Mouse (Mus musculus): Measurements from ENCODE around the gene Slc24a2. TPM values are rescaled to one million over a fixed set of nuclear protein-coding genes. Genes with fewer than 3 reads are reported as not detected.

Slc24a2 gene
- polyA plus RNA-seq (2012; rRNA removed) = 0.11 and 0.30 TPM in 2 replicates

DNA sequence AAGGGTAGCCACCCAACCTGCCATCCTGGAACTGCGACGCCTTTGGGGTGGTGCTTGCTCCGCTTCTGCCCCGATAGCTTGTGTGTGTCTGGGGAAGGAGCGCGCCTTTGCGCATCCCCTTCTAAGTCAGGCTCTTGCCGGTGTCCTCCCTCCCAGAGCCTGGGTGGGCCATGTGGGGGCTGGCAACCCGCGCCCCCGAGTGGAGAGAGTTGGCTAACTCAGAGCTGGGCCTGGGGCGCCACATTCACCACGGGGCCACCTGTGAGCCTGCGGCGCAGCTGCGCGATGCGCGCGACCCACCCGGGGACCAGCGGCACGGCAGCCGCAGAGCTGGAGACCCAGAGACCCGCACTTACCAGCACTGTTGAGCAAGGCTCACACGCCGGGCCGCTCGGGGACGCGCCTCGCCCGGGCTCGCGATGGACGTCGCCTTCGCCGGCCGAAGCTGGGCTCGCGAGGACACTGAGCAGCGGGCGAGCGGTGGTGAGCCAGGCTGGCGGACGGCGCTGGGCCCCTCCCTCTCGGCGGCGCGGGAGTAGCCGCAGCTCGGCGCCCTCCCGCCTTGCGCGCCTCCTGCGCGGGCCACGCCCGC is at the start of gene Slc24a2:
Slc24a2 (minus strand) TSS at position 518 of the 592 bp plus-strand sequence.
- Histone ChIP-seq H3K4me3 (replicated peaks; ENCODE audit: extremely low read depth, low read depth, low read length) (no peak within 1 kb of the TSS), H3K4me1 (ENCODE audit: control insufficient read depth, insufficient read depth, low read length) (no peaks in the 10 kb centered on the region; the same call in 1 of the 2 replicates)
- no peak for DNase-seq
- WGBS = 1% methylated on average over 59 of the region's 62 CpGs
- TF ChIP-seq POLR2A (IDR thresholded peaks at IDR 0.05; ENCODE audit: borderline replicate concordance, extremely low read depth, low read depth, low read length) (no peak), CTCF (IDR thresholded peaks at IDR 0.05; ENCODE audit: insufficient read depth, low read length) (no peak)

- no peak overlapping the region for H3K4me3 ChIP-seq (replicated peaks; ENCODE audit: extremely low read depth, low read depth, low read length)
- H3K4me1 ChIP-seq (ENCODE audit: control insufficient read depth, insufficient read depth, low read length) = no peaks in the 10 kb centered on the region
- no peak for DNase-seq
- no peak for TF ChIP-seq CTCF (IDR thresholded peaks at IDR 0.05; ENCODE audit: insufficient read depth, low read length)
- TF ChIP-seq POLR2A (IDR thresholded peaks at IDR 0.05; ENCODE audit: borderline replicate concordance, extremely low read depth, low read depth, low read length) = no peak
- WGBS = 8% methylated on average over 1 of the region's 1 CpGs
Measured at GRCm38 (mm10) chr4:87274825-87275224, 44.5 kb upstream of the Slc24a2 start.

DNA sequence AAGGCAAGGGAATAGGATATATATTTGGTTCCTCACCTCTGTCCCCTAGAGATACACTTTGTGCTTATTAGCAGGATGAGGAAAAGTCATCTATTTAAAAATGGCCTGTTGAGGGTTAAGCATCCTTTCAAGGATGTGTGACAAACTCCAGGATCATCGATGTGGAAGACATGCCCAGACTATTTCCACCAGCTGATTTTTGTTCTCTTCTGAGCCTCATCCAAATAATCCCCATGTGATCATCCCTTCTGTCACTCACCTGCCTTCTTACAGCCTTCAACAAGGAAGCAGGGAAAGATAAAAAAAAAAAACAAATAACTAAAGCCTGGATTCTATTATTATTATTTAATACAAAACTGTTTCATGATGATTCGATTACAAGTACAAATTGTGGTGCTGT is 44.0 kb upstream of the Slc24a2 start:
- Histone ChIP-seq H3K4me3 (replicated peaks; ENCODE audit: extremely low read depth, low read depth, low read length) (no peak overlapping the region), H3K4me1 (ENCODE audit: control insufficient read depth, insufficient read depth, low read length) (no peaks in the 10 kb centered on the region)
- TF ChIP-seq CTCF (IDR thresholded peaks at IDR 0.05; ENCODE audit: insufficient read depth, low read length) = no peak
- TF ChIP-seq POLR2A (IDR thresholded peaks at IDR 0.05; ENCODE audit: borderline replicate concordance, extremely low read depth, low read depth, low read length) = no peak
- WGBS = 72% methylated on average over 2 of the region's 2 CpGs
- no peak for DNase-seq

DNA sequence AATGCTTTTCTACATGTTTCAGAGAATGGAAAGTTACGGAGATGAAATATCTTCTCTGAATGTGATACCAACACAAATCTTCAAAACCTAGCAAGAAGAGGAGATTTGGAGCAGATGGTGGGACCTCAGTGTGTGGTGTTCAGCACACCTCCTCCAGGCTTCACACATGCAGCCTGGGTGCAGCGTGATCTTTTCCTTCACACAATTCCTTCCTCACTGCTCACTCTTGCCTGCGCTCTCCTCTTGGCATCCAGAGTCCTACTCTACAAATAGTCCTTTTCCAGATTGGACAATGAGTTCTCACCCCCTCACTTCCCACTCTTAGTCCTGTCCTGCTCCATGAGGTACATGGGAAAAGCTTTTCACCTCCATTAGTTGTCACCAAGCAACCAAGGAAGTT is 43.2 kb upstream of the Slc24a2 start:
- TF ChIP-seq POLR2A (IDR thresholded peaks at IDR 0.05; ENCODE audit: borderline replicate concordance, extremely low read depth, low read depth, low read length) (no peak), CTCF (IDR thresholded peaks at IDR 0.05; ENCODE audit: insufficient read depth, low read length) (no peak)
- WGBS = 91% methylated on average over 3 of the region's 3 CpGs
- Histone ChIP-seq H3K4me3 (replicated peaks; ENCODE audit: extremely low read depth, low read depth, low read length) (no peak overlapping the region), H3K4me1 (ENCODE audit: control insufficient read depth, insufficient read depth, low read length) (no peaks in the 10 kb centered on the region)
- no peak for DNase-seq

- no peak overlapping the region for H3K4me3 ChIP-seq (replicated peaks; ENCODE audit: extremely low read depth, low read depth, low read length)
- TF ChIP-seq POLR2A (IDR thresholded peaks at IDR 0.05; ENCODE audit: borderline replicate concordance, extremely low read depth, low read depth, low read length) = no peak
- TF ChIP-seq CTCF (IDR thresholded peaks at IDR 0.05; ENCODE audit: insufficient read depth, low read length) = no peak
- 14% methylated on average over 14 of the region's 14 CpGs for WGBS
- H3K4me1 ChIP-seq (ENCODE audit: control insufficient read depth, insufficient read depth, low read length) = no peaks in the 10 kb centered on the region; the same call in 1 of the 2 replicates
- DNase-seq = no peak
Measured at GRCm38 (mm10) chr4:87229224-87229959, 885 bp downstream of the Slc24a2 start.

DNA sequence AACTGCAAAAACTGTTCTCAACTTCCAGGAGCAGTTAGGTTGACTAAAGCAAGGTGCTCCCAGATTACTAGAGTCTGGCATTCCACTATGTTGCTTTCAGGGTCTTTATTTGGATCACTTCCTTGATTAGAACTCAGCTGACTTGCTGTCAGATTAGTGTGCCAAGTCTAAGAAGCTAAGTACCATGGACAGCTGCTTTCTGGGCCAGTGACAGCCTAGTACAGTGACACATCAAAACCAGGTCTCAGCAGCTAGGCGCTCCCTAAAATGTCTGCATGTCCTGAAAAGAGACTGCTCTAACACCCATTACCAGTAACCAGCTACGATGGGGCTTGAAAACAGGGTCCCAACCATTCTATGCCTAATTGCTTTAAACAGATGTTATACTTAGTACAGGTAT is 8.7 kb downstream of the Slc24a2 start:
- no peak for DNase-seq
- TF ChIP-seq CTCF (IDR thresholded peaks at IDR 0.05; ENCODE audit: insufficient read depth, low read length) (no peak), POLR2A (IDR thresholded peaks at IDR 0.05; ENCODE audit: borderline replicate concordance, extremely low read depth, low read depth, low read length) (no peak)
- WGBS = 47% methylated on average over 2 of the region's 2 CpGs
- Histone ChIP-seq H3K4me1 (ENCODE audit: control insufficient read depth, insufficient read depth, low read length) (no peaks in the 10 kb centered on the region), H3K4me3 (replicated peaks; ENCODE audit: extremely low read depth, low read depth, low read length) (no peak overlapping the region)

DNA sequence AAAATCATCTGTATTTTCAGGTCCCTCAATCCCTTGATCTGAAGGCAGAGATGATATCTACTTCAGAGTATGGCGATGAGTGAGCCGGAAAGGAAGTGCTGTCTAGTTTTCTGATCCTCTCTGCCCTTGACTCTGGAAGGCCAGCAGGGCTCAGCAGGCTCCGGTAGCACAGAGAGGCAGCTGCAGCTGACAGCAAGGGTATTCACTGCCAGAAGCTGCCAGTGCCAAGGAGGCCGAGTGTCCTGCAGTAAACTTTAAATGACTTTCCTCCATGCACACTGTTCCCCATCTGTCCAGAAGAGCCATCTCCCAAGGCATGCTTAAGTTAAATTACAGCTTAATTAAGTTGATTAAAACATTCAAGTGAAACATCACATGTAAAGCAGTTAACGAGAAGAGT is 12.1 kb downstream of the Slc24a2 start:
- WGBS = 59% methylated on average over 5 of the region's 5 CpGs
- TF ChIP-seq POLR2A (IDR thresholded peaks at IDR 0.05; ENCODE audit: borderline replicate concordance, extremely low read depth, low read depth, low read length) = no peak
- TF ChIP-seq CTCF (IDR thresholded peaks at IDR 0.05; ENCODE audit: insufficient read depth, low read length) = no peak
- no peak for DNase-seq

GRCm38 (mm10) chr4:87211344-87211978 is 18.8 kb downstream of the Slc24a2 start:
- 53% methylated on average over 6 of the region's 6 CpGs for WGBS
- TF ChIP-seq POLR2A (IDR thresholded peaks at IDR 0.05; ENCODE audit: borderline replicate concordance, extremely low read depth, low read depth, low read length) (no peak), CTCF (IDR thresholded peaks at IDR 0.05; ENCODE audit: insufficient read depth, low read length) (no peak)
- H3K4me3 ChIP-seq (replicated peaks; ENCODE audit: extremely low read depth, low read depth, low read length) = no peak overlapping the region
- no peak for DNase-seq
- no peaks in the 10 kb centered on the region for H3K4me1 ChIP-seq (ENCODE audit: control insufficient read depth, insufficient read depth, low read length)

More for the DNA sequence above, 12.1 kb downstream of the Slc24a2 start:
- no peaks in the 10 kb centered on the region for H3K4me1 ChIP-seq (ENCODE audit: control insufficient read depth, insufficient read depth, low read length)
- no peak overlapping the region for H3K4me3 ChIP-seq (replicated peaks; ENCODE audit: extremely low read depth, low read depth, low read length)

DNA sequence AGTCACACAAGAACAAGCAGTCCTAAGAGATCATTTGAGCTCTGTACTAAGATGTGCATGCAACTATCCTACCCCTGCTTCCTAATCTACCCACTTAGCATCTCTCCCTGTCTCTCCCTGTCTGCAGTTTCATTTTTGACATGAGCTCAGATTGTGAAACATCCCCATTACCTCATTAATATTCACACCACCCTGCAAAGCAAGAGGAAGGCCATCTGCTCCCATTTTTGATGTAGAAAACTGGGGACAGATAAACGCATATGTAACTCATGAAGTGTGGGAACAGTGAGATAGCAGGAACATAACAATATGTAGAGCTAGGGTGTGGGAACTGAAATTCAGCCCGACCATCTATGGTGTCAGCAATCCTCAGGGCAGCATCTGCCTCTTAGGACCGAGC is 19.7 kb downstream of the Slc24a2 start:
- DNase-seq = no peak
- whole genome bisulfite sequencing = 53% methylated on average over 3 of the region's 3 CpGs
- TF ChIP-seq CTCF (IDR thresholded peaks at IDR 0.05; ENCODE audit: insufficient read depth, low read length) = no peak
- TF ChIP-seq POLR2A (IDR thresholded peaks at IDR 0.05; ENCODE audit: borderline replicate concordance, extremely low read depth, low read depth, low read length) = no peak
- Histone ChIP-seq H3K4me3 (replicated peaks; ENCODE audit: extremely low read depth, low read depth, low read length) (no peak overlapping the region), H3K4me1 (ENCODE audit: control insufficient read depth, insufficient read depth, low read length) (no peaks in the 10 kb centered on the region)
